24 mouse cellular contexts compared by ENCODE assay signal in genomic region chr17:79658863-79659262, GRCm38 (mm10). TPM values are rescaled to one million over a fixed set of nuclear protein-coding genes. Genes with fewer than 3 reads are reported as not detected.
DNase-seq lines count a peak whose midpoint lies in the region; ATAC-seq and TF ChIP-seq lines count a peak whose summit lies in the region.
"Had no signal": no experiment of that assay in that cellular context is flagged by ENCODE, and none has a peak within 500 bp of the region (broad histone marks: within the 10 kb centered on the region; RNA-seq: fewer than 3 reads in every experiment).

No protein-coding gene starts in this region.

- H3K36me3 ChIP-seq in liver, adult 2 months (ENCODE audit: control insufficient read depth, insufficient read depth, low read length): peaks cover 10% of the 10 kb centered on the region; the same call in 1 of the 2 replicates
- H3K36me3 ChIP-seq in liver, embryonic 11.5 days (ENCODE audit: control insufficient read depth, insufficient read depth, low read length): no peaks in the 10 kb centered on the region
- no peaks in the 10 kb centered on the region for H3K36me3 ChIP-seq in midbrain, embryonic 13.5 days
- no peaks in the 10 kb centered on the region for H3K36me3 ChIP-seq in midbrain, embryonic 16.5 days (ENCODE audit: control insufficient read depth, insufficient read depth, low read length)
- H3K36me3 ChIP-seq: embryonic facial prominence, embryonic 12.5 days; embryonic facial prominence, embryonic 15.5 days; heart, embryonic 13.5 days had no signal

- DNase-seq in adrenal gland, adult 2 months: peak; percentile 30
- no peak for DNase-seq in adrenal gland, postnatal 14 days
- DNase-seq in liver, adult 2 months (ENCODE audit: extremely low read depth, low read depth, low spot score): peak; percentile 63
- DNase-seq in liver, embryonic 11.5 days (ENCODE audit: low spot score): no peak
- no peak for DNase-seq in spleen, postnatal 10 days (ENCODE audit: low spot score in 2 of 2)
- DNase-seq: adrenal gland, postnatal 10 days; cerebellum, adult 11 months; cerebellum, adult 2 months; cerebellum, adult 9-11 months; cerebellum, postnatal 25 days; forebrain, postnatal 0 days; gastrocnemius, adult 2 months; gastrocnemius, postnatal 14 days; heart, adult 11 months; heart, postnatal 14 days; heart, postnatal 4 days had no signal

- no peak overlapping the region for H3K4me3 ChIP-seq in liver, adult 2 months (ENCODE audit: insufficient read depth, low read depth, low read length)
- H3K4me3 ChIP-seq in liver, embryonic 11.5 days (ENCODE audit: low read depth, low read length): no peak overlapping the region
- H3K4me3 ChIP-seq in midbrain, embryonic 13.5 days (replicated peaks): no peak overlapping the region
- no peak overlapping the region for H3K4me3 ChIP-seq in midbrain, embryonic 16.5 days (ENCODE audit: low read depth, low read length)
- H3K4me3 ChIP-seq: embryonic facial prominence, embryonic 12.5 days; embryonic facial prominence, embryonic 15.5 days; gastrocnemius, adult 2 months; heart, embryonic 13.5 days had no signal

- H3K4me2 ChIP-seq in liver, embryonic 11.5 days: no peak overlapping the region
- H3K4me2 ChIP-seq in midbrain, embryonic 13.5 days (replicated peaks): no peak overlapping the region
- no peak overlapping the region for H3K4me2 ChIP-seq in midbrain, embryonic 16.5 days (ENCODE audit: low read length)
- H3K4me2 ChIP-seq: embryonic facial prominence, embryonic 12.5 days; embryonic facial prominence, embryonic 15.5 days; heart, embryonic 13.5 days; hindbrain, embryonic 14.5 days had no signal

- H3K4me1 ChIP-seq in liver, adult 2 months (ENCODE audit: control insufficient read depth, insufficient read depth, low read length): peaks cover 2% of the 10 kb centered on the region; the same call in 1 of the 2 replicates
- no peaks in the 10 kb centered on the region for H3K4me1 ChIP-seq in liver, embryonic 11.5 days (replicated peaks; ENCODE audit: control insufficient read depth, insufficient read depth, low read length)
- no peaks in the 10 kb centered on the region for H3K4me1 ChIP-seq in midbrain, embryonic 13.5 days (replicated peaks)
- no peaks in the 10 kb centered on the region for H3K4me1 ChIP-seq in midbrain, embryonic 16.5 days (ENCODE audit: control insufficient read depth, insufficient read depth, low read length)
- H3K4me1 ChIP-seq: embryonic facial prominence, embryonic 15.5 days had no signal

- no peaks in the 10 kb centered on the region for H3K27me3 ChIP-seq in liver, adult 2 months (ENCODE audit: control insufficient read depth, insufficient read depth, low read length)
- H3K27me3 ChIP-seq in liver, embryonic 11.5 days (replicated peaks; ENCODE audit: control insufficient read depth, insufficient read depth, low read length): no peaks in the 10 kb centered on the region
- no peaks in the 10 kb centered on the region for H3K27me3 ChIP-seq in midbrain, embryonic 13.5 days
- no peaks in the 10 kb centered on the region; the same call in 1 of the 2 replicates for H3K27me3 ChIP-seq in midbrain, embryonic 16.5 days (ENCODE audit: control insufficient read depth, insufficient read depth, low read depth, low read length)
- H3K27me3 ChIP-seq: embryonic facial prominence, embryonic 12.5 days; embryonic facial prominence, embryonic 15.5 days; heart, embryonic 13.5 days had no signal

- TF ChIP-seq POLR2A in liver, adult 2 months (IDR thresholded peaks at IDR 0.05; ENCODE audit: extremely low read depth, insufficient read depth, low read length): no peak

- H3K9me3 ChIP-seq in liver, embryonic 11.5 days (ENCODE audit: control insufficient read depth, low read length): no peaks in the 10 kb centered on the region
- H3K9me3 ChIP-seq in midbrain, embryonic 13.5 days: no peaks in the 10 kb centered on the region
- H3K9me3 ChIP-seq in midbrain, embryonic 16.5 days (replicated peaks; ENCODE audit: control insufficient read depth, low read length, poor library complexity, severe bottlenecking): no peaks in the 10 kb centered on the region
- H3K9me3 ChIP-seq: embryonic facial prominence, embryonic 12.5 days; embryonic facial prominence, embryonic 15.5 days; heart, embryonic 13.5 days had no signal

- no peak overlapping the region for H3K9ac ChIP-seq in liver, adult 2 months (ENCODE audit: low read depth, low read length)
- no peak overlapping the region for H3K9ac ChIP-seq in liver, embryonic 11.5 days (ENCODE audit: low read depth, low read length)
- H3K9ac ChIP-seq in midbrain, embryonic 13.5 days (replicated peaks): no peak overlapping the region
- H3K9ac ChIP-seq in midbrain, embryonic 16.5 days (ENCODE audit: low read depth, low read length): no peak overlapping the region
- H3K9ac ChIP-seq: embryonic facial prominence, embryonic 12.5 days; embryonic facial prominence, embryonic 15.5 days; forebrain, postnatal 0 days; heart, embryonic 13.5 days; hindbrain, embryonic 14.5 days had no signal

- no peak for TF ChIP-seq CTCF in liver, adult 2 months (IDR thresholded peaks at IDR 0.05; ENCODE audit: low read depth, low read length)

- ATAC-seq in liver, embryonic 11.5 days (replicated peaks; ENCODE audit: low FRiP score): no peak
- 0 out of 2 replicates have a peak, but pooled peaks have one; percentile 48 for ATAC-seq in midbrain, embryonic 13.5 days
- no peak for ATAC-seq in midbrain, embryonic 16.5 days
- ATAC-seq: activated CD4-positive, CD25-positive, alpha-beta regulatory T cell, adult 4 months; forebrain, embryonic 14.5 days; forebrain, postnatal 0 days had no signal

- no peak overlapping the region for H3K27ac ChIP-seq in liver, adult 2 months (replicated peaks; ENCODE audit: insufficient read depth, low read depth, low read length)
- H3K27ac ChIP-seq in liver, embryonic 11.5 days (ENCODE audit: low read depth, low read length): no peak overlapping the region
- no peak overlapping the region for H3K27ac ChIP-seq in midbrain, embryonic 13.5 days
- H3K27ac ChIP-seq in midbrain, embryonic 16.5 days (ENCODE audit: low read length): no peak overlapping the region
- H3K27ac ChIP-seq: embryonic facial prominence, embryonic 12.5 days; embryonic facial prominence, embryonic 15.5 days; gastrocnemius, adult 2 months; heart, embryonic 13.5 days; hindbrain, embryonic 14.5 days had no signal

- WGBS in liver, adult 2 months: 24% methylated on average over 8 of the region's 8 CpGs
- 64% methylated on average over 8 of the region's 8 CpGs for WGBS in liver, embryonic 11.5 days
- WGBS in midbrain, embryonic 13.5 days: 61% methylated on average over 8 of the region's 8 CpGs
- WGBS in midbrain, embryonic 16.5 days: 63% methylated on average over 8 of the region's 8 CpGs

- no peaks in the 10 kb centered on the region for H3K79me2 ChIP-seq in liver, adult 2 months (ENCODE audit: control insufficient read depth, insufficient read depth, low read length)

RNA-seq across cellular contexts. Expression of gene Rmdn2, which starts 47.2 kb away (rescaled TPM):
- total RNA-seq in adrenal gland, adult 2 months (2021): 100 to 1,000 TPM; 281 to 503 TPM
- 9.5 and 12.6 TPM in 2 replicates for polyA plus RNA-seq in adrenal gland, adult 2 months (2012; rRNA removed)
- 163 and 175 TPM in 2 replicates for total RNA-seq in adrenal gland, postnatal 14 days (2021)
- total RNA-seq in liver, adult 2 months (2014; rRNA removed): 45.8 and 82.7 TPM in 2 replicates
- 14.1 and 17.6 TPM in 2 replicates for polyA plus RNA-seq in liver, adult 2 months (2012; rRNA removed)
- 9.1 and 9.3 TPM in 2 replicates for polyA plus RNA-seq in liver, embryonic 11.5 days (2014; fragmentation: Nextera tagmentation; extraction: Ambion mirVana)
- 5.8 and 5.9 TPM in 2 replicates for polyA plus RNA-seq in midbrain, embryonic 13.5 days (2015; fragmentation: Nextera tagmentation; extraction: Ambion mirVana)
- 6.7 and 7.9 TPM in 2 replicates for polyA plus RNA-seq in midbrain, embryonic 16.5 days (2015; fragmentation: Nextera tagmentation; extraction: Ambion mirVana)

RNA-seq across cellular contexts. Expression of gene Cyp1b1, which starts 56.0 kb away (rescaled TPM):
- 10 to 100 TPM; 29.6 to 46.6 TPM for total RNA-seq in adrenal gland, adult 2 months (2021)
- 34.6 and 43.2 TPM in 2 replicates for polyA plus RNA-seq in adrenal gland, adult 2 months (2012; rRNA removed)
- 21.2 and 33.9 TPM in 2 replicates for total RNA-seq in adrenal gland, postnatal 14 days (2021)
- 0.37 and 0.81 TPM in 2 replicates for total RNA-seq in liver, adult 2 months (2014; rRNA removed)
- 0.16 and 0.34 TPM in 2 replicates for polyA plus RNA-seq in liver, adult 2 months (2012; rRNA removed)
- 6.9 and 10.2 TPM in 2 replicates for polyA plus RNA-seq in liver, embryonic 11.5 days (2014; fragmentation: Nextera tagmentation; extraction: Ambion mirVana)
- polyA plus RNA-seq in midbrain, embryonic 13.5 days (2015; fragmentation: Nextera tagmentation; extraction: Ambion mirVana): 4.9 and 5.2 TPM in 2 replicates
- polyA plus RNA-seq in midbrain, embryonic 16.5 days (2015; fragmentation: Nextera tagmentation; extraction: Ambion mirVana): 4.8 and 5.0 TPM in 2 replicates
- polyA plus RNA-seq: activated CD4-positive, CD25-positive, alpha-beta regulatory T cell, adult 4 months had no signal

Comparison
In these comparisons a context has a peak if more than half of its experiments do, and no peak if none do; other contexts are left out.
1. DNase-seq: peak in adrenal gland, adult 2 months (single experiment) and liver, adult 2 months (single experiment); none in adrenal gland, postnatal 14 days (single experiment), liver, embryonic 11.5 days (single experiment) and spleen, postnatal 10 days (0 of 2).